Mouse (Mus musculus): ENCODE results near the gene Dagla.

DNA sequence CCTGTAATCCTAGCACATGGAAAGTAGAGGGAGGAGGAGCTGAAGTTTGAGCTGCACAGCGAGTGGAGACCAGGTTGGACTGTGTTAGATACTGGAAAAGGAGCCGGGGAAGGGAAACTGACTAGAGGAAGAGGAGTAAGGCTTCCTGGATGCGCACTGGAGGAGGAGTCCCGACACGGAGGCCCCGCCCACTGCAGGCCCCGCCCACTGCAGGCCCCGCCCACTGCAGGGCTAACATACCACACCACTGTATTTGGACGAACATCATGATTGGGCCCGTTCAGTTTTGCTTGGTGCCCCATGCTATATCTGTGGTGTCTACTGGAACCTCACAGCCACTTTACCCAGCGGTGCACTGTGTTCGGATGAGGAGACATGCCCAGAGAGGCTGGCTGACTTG is 41.0 kb upstream of the Dagla start:
- TF ChIP-seq CTCF (IDR thresholded peaks at IDR 0.05; ENCODE audit: control insufficient read depth, insufficient read depth, insufficient replicate concordance, low read depth, low read length) (no peak), POLR2A (IDR thresholded peaks at IDR 0.05; ENCODE audit: control insufficient read depth, low read depth, low read length) (no peak)

Measured in testis, adult 2 months (tissue).